Mouse (Mus musculus) embryonic stem cell, embryonic (primary cell): ENCODE measurements at regions not wholly inside any gene's neighbourhood (a gene's known extent, or its start where the extent isn't known, plus 50 kb on each side); places are given as distances from the start of the nearest gene placed in this dataset.

Experiments used
- CTCF ChIA-PET, 4 experiments: fragments of 300-600 bp in 2 of 4; fragments of 350-600 bp in 2 of 4; sonication (Branson Sonifier 250); formaldehyde crosslinking; loops; one replicate each; lab custom pipeline; 2022; ENCODE audit warnings: inconsistent platforms in 2 of 4; lab: Charles Lee
- POLR2A ChIA-PET, 4 experiments: fragments of 300-600 bp in 2 of 4; fragments of 350-600 bp in 2 of 4; sonication (Branson Sonifier 250); formaldehyde crosslinking; loops; one replicate each; lab custom pipeline; 2022; ENCODE audit warnings: antibody characterized with exemption in 4 of 4, inconsistent platforms in 1 of 4; lab: Charles Lee

- CTCF ChIA-PET: interaction anchor here in 3 of 4 experiments (0.6 to 1.3 kb wide), 3 partner anchors 131 to 234 kb away, joined by 3 read pairs; no protein-coding TSS in a partner anchor
- POLR2A ChIA-PET: interaction anchor here in 1 of 4 experiments (0.6 kb wide), 1 partner anchor 715 kb away, joined by 4 read pairs; no protein-coding TSS in a partner anchor
Measured at GRCm38 (mm10) chr11:63793732-63794503, 128.2 kb downstream of the Hs3st3b1 start.

DNA sequence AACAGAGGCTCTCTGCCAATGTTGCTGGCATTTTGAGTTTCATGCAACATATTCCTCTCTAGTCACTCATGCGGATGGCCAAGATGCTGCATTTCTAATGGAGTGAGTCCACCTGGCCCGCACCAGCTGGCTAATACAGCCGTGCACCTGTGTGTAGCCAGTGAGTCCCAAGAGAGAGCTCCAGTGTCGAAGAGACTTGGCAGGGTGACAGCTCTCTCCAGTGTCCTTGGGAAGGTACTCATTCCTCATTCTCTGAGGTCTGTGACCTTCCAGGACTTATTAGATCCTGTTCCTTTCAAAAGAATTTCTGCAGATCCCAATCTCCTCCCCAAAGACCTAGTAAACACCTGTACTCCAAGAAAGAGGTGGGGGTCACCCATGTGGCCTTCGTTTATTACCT, 109.9 kb downstream of the Hs3st3b1 start:
- CTCF ChIA-PET: no interaction called here
- POLR2A ChIA-PET: no interaction called here

GRCm38 (mm10) chr11:63822847-63823246, 99.2 kb downstream of the Hs3st3b1 start:
- ChIA-PET CTCF (no interaction called here), POLR2A (no interaction called here)

- CTCF ChIA-PET: no interaction called here
- POLR2A ChIA-PET: no interaction called here
Measured at GRCm38 (mm10) chr11:63827271-63827762, 94.8 kb downstream of the Hs3st3b1 start.

GRCm38 (mm10) chr11:63833480-63833879, 88.6 kb downstream of the Hs3st3b1 start:
- CTCF ChIA-PET: interaction anchor here in 2 of 4 experiments (0.5 to 0.6 kb wide), 2 partner anchors 56 to 606 kb away, joined by 3 to 4 read pairs; no protein-coding TSS in a partner anchor
- POLR2A ChIA-PET: no interaction called here

DNA sequence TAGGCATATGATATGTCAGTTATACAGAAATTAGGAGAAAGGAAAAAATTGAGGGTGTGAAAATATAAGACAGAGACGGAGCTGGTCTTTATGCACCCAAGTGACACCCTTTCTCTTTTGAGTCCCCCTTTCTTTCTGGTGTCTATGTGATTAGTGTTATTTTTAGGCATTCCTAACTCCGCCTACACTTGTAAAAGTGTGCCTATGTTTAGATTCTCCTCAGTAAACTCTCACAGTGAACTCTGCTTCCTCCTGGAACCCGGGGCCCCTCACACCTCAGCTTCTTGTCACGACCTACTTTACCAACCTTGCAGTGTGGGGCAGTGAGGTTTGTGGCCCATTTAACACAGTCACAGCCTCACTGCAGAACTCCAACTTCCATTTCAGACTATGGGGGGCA, 88.0 kb downstream of the Hs3st3b1 start:
- ChIA-PET POLR2A (no interaction called here), CTCF (interaction anchor here in 1 of 4 experiments (0.5 kb wide), 1 partner anchor 55 kb away, joined by 4 read pairs; no protein-coding TSS in a partner anchor)

DNA sequence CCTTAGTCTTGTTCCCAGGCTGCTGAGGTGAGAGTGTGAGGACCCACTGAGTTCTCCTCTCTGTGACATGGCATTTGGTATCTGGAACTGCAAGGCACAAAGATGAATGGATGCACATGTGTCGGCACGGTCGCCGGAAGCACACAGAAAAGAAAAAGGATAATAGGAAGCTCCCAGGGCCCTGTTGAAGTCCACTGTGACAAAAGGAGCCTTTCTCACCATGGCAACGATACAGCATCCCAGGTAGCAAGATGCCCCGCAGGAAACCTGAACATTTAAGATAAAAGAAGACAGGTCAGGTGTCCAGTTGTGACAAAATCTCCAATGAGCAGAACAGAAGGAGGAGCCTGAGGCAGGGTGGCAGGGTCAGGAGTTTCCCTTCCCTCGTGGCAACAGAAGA, 87.5 kb downstream of the Hs3st3b1 start:
- ChIA-PET CTCF (no interaction called here), POLR2A (no interaction called here)
